In the genomic region with DNA sequence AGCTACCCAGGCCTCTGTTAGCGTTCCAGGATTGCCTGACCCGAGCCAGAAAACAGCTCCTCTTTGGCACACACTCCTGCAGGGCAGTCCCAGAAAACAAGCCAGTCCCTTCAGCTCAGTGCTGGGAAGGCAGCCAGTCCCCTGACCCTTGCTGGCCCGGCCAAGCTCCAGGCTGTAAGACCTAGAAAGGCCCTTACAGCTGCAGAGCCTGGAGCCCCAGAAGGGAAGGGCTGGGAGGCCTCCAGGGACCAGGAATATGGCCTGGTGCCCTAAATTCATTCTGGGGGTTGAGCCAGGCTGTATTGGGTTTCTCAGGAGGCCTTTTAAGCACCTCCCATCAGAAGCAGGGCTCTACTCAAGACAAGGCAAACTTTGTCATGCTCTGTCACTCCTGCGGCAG, we compare ENCODE assay signal across 7 mouse cellular contexts. TPM values are rescaled to one million over a fixed set of nuclear protein-coding genes. Genes with fewer than 3 reads are reported as not detected.
DNase-seq lines count a peak whose midpoint lies in the region.

No protein-coding gene starts in this region.

- intact Hi-C loops in left cerebral cortex, postnatal 36 days (cut with DNase I), result no loop called here

- DNase-seq in adrenal gland, postnatal 4 days (ENCODE audit: low spot score in 2 of 2), result peak; percentile 22 to 24
- peak; percentile 47 to 69 for DNase-seq in cerebellum, postnatal 25 days
- DNase-seq in gastrocnemius, postnatal 4 days (ENCODE audit: low spot score in 2 of 2), result peak; percentile 86 to 93
- peak; percentile 66 to 71 for DNase-seq in kidney, adult 8-10 months
- DNase-seq in left cerebral cortex, postnatal 36 days (ENCODE audit: low spot score in 2 of 2), result peak; percentile 64 to 69
- DNase-seq in right cerebral cortex, adult 18-20 months, result peak; percentile 85
- no peak for DNase-seq in thymus, postnatal 36 days

RNA-seq across cellular contexts. Expression of a gene that starts 4.9 kb away (rescaled TPM):
- total RNA-seq in adrenal gland, postnatal 4 days (2021), result 1 to 10 TPM; 5.5 to 6.9 TPM
- 1 to 10 TPM; 2.2 to 2.5 TPM for total RNA-seq in gastrocnemius, postnatal 4 days (2021)
- total RNA-seq in left cerebral cortex, postnatal 36 days (2021), result 1 to 10 TPM; 9.2 to 9.6 TPM

RNA-seq across cellular contexts. Expression of a gene that starts 23.1 kb away (rescaled TPM):
- 100 to 1,000 TPM; 103 to 107 TPM for total RNA-seq in adrenal gland, postnatal 4 days (2021)
- total RNA-seq in gastrocnemius, postnatal 4 days (2021), result 100 to 1,000 TPM; 234 to 294 TPM
- 1 to 10 TPM; 2.4 TPM for total RNA-seq in left cerebral cortex, postnatal 36 days (2021)

RNA-seq across cellular contexts. Expression of a gene that starts 51.0 kb away (rescaled TPM):
- total RNA-seq in adrenal gland, postnatal 4 days (2021), result under 1 TPM; 0.31 to 0.70 TPM
- under 1 TPM; 0.36 to 0.37 TPM for total RNA-seq in gastrocnemius, postnatal 4 days (2021)
- total RNA-seq in left cerebral cortex, postnatal 36 days (2021), result 1 to 10 TPM in 1 of 2 experiments, under 1 TPM in 1; 0.64 to 1.1 TPM

Comparison
In these comparisons a context has a peak if more than half of its experiments do, and no peak if none do; other contexts are left out.
1. DNase-seq: peak in adrenal gland, postnatal 4 days (2 of 2), cerebellum, postnatal 25 days (2 of 2), gastrocnemius, postnatal 4 days (2 of 2), kidney, adult 8-10 months (2 of 2), left cerebral cortex, postnatal 36 days (2 of 2) and right cerebral cortex, adult 18-20 months (single experiment); none in thymus, postnatal 36 days (0 of 2).
2. RNA of a gene that starts 23.1 kb away (total RNA-seq): 234 to 294 TPM in gastrocnemius, postnatal 4 days and 103 to 107 TPM in adrenal gland, postnatal 4 days; 2.4 TPM in left cerebral cortex, postnatal 36 days; every median in the first group is over 10 times any median in the second.